Mouse (Mus musculus) heart, embryonic 11.5 days (tissue): ENCODE data around the gene Shisal1. TPM values are rescaled to one million over a fixed set of nuclear protein-coding genes. Genes with fewer than 3 reads are reported as not detected.

Experiments
- ATAC-seq: fragments of 200-750 bp; cut with Nextera tagmentation; replicated peaks from 2 replicates; pipeline ENCODE4 v1.8.0; 2017; ENCODE audit warnings: moderate library complexity; ENCODE audit not compliant: insufficient number of reproducible peaks, low FRiP score, low TSS enrichment
- H3K27ac ChIP-seq: fragments of 300-500 bp; sonication (generic); 2 replicates; pipeline ENCODE4 v1.5.1; 2014; ENCODE audit warnings: mild to moderate bottlenecking, low read depth, low read length
- H3K27me3 ChIP-seq: fragments of 300-500 bp; sonication (generic); 2 replicates; pipeline ENCODE4 v1.6.1; 2014; ENCODE audit warnings: mild to moderate bottlenecking, low read length, mixed read lengths; ENCODE audit not compliant: control insufficient read depth, insufficient read depth
- H3K36me3 ChIP-seq: fragments of 300-500 bp; sonication (generic); 2 replicates; pipeline ENCODE4 v1.6.1; 2014; ENCODE audit warnings: mild to moderate bottlenecking, low read length, moderate library complexity, mixed read lengths; ENCODE audit not compliant: control insufficient read depth, insufficient read depth
- H3K4me1 ChIP-seq: fragments of 300-500 bp; sonication (generic); 2 replicates; pipeline ENCODE4 v1.6.1; 2014; ENCODE audit warnings: low read length; ENCODE audit not compliant: control insufficient read depth, insufficient read depth
- H3K4me2 ChIP-seq: fragments of 300-500 bp; sonication (generic); 2 replicates; pipeline ENCODE4 v1.6.1; 2014; ENCODE audit warnings: mild to moderate bottlenecking, moderate library complexity
- H3K4me3 ChIP-seq: fragments of 300-500 bp; sonication (generic); 2 replicates; pipeline ENCODE4 v1.5.1; 2014; ENCODE audit warnings: low read depth, low read length
- H3K9ac ChIP-seq: fragments of 300-500 bp; sonication (generic); 2 replicates; pipeline ENCODE4 v1.6.1; 2014; ENCODE audit warnings: mild to moderate bottlenecking, low read depth, low read length, moderate library complexity
- H3K9me3 ChIP-seq: fragments of 300-500 bp; sonication (generic); replicated peaks from 2 replicates; pipeline ENCODE4 v1.6.1; 2016; ENCODE audit warnings: low read length; ENCODE audit not compliant: control insufficient read depth
- WGBS: fragments of 180-500 bp; shearing (Covaris S2); extraction: QIAGEN DNeasy Blood & Tissue Kit; methylation state at CpG from one replicate; pipeline ENCODE4 v1.1.7; 2014; ENCODE audit not compliant: insufficient replicate concordance; 5-methylcytosine and 5-hydroxymethylcytosine counted together
- polyA plus RNA-seq: library from polyadenylated mRNA; unstranded; fragments of >200 nt; fragmentation: Nextera tagmentation; extraction: Ambion mirVana; gene quantifications from 2 replicates; pipeline ENCODE4 v1.2.1, GENCODE M21; 2014

The Shisal1 gene
- polyA plus RNA-seq, 1 experiment from 2014 or later, result 0.34 TPM

GRCm38 (mm10) chr15:84417592-84418265 lies 29.2 kb downstream of the Shisal1 start:
- H3K9me3 ChIP-seq, result no peaks in the 10 kb centered on the region
- 36% methylated on average over 13 of the region's 13 CpGs for WGBS
- peaks cover 39% of the 10 kb centered on the region for H3K27me3 ChIP-seq
- ATAC-seq, result no peak
- no peak overlapping the region for H3K4me3 ChIP-seq
- H3K9ac ChIP-seq, result no peak overlapping the region
- H3K27ac ChIP-seq, result no peak overlapping the region
- no peaks in the 10 kb centered on the region for H3K4me1 ChIP-seq
- no peak overlapping the region for H3K4me2 ChIP-seq
- no peaks in the 10 kb centered on the region for H3K36me3 ChIP-seq

GRCm38 (mm10) chr15:84417017-84417416 lies 29.9 kb downstream of the Shisal1 start:
- Histone ChIP-seq H3K4me3 (no peak overlapping the region), H3K4me2 (no peak overlapping the region), H3K4me1 (no peaks in the 10 kb centered on the region), H3K9me3 (no peaks in the 10 kb centered on the region), H3K27me3 (peaks cover 39% of the 10 kb centered on the region), H3K36me3 (no peaks in the 10 kb centered on the region), H3K27ac (no peak overlapping the region), H3K9ac (no peak overlapping the region)
- no peak for ATAC-seq
- 76% methylated on average over 14 of the region's 14 CpGs for WGBS

GRCm38 (mm10) chr15:84414040-84414848 lies 32.7 kb downstream of the Shisal1 start:
- H3K4me3 ChIP-seq, result no peak overlapping the region
- H3K9me3 ChIP-seq, result no peaks in the 10 kb centered on the region
- WGBS, result 31% methylated on average over 9 of the region's 9 CpGs
- no peak overlapping the region for H3K27ac ChIP-seq
- peaks cover 26% of the 10 kb centered on the region; the same call in 1 of the 2 replicates for H3K27me3 ChIP-seq
- ATAC-seq, result no peak
- no peaks in the 10 kb centered on the region for H3K4me1 ChIP-seq
- H3K36me3 ChIP-seq, result no peaks in the 10 kb centered on the region
- H3K9ac ChIP-seq, result no peak overlapping the region
- no peak overlapping the region for H3K4me2 ChIP-seq

GRCm38 (mm10) chr15:84412409-84412808 lies 34.5 kb downstream of the Shisal1 start:
- H3K4me1 ChIP-seq, result no peaks in the 10 kb centered on the region
- H3K27ac ChIP-seq, result no peak overlapping the region
- H3K4me3 ChIP-seq, result no peak overlapping the region
- H3K36me3 ChIP-seq, result no peaks in the 10 kb centered on the region
- no peak overlapping the region for H3K9ac ChIP-seq
- peaks cover 13% of the 10 kb centered on the region; the same call in 1 of the 2 replicates for H3K27me3 ChIP-seq
- H3K4me2 ChIP-seq, result no peak overlapping the region
- ATAC-seq, result no peak
- 14% methylated on average over 6 of the region's 6 CpGs for WGBS
- H3K9me3 ChIP-seq, result no peaks in the 10 kb centered on the region

GRCm38 (mm10) chr15:84410052-84410451 lies 36.8 kb downstream of the Shisal1 start:
- WGBS, result 63% methylated on average over 8 of the region's 8 CpGs
- no peak overlapping the region for H3K27ac ChIP-seq
- no peak overlapping the region for H3K4me3 ChIP-seq

GRCm38 (mm10) chr15:84408576-84408975 lies 38.3 kb downstream of the Shisal1 start:
- 40% methylated on average over 3 of the region's 3 CpGs for WGBS
- Histone ChIP-seq H3K27ac (no peak overlapping the region), H3K4me2 (no peak overlapping the region), H3K4me3 (no peak overlapping the region), H3K36me3 (no peaks in the 10 kb centered on the region), H3K4me1 (no peaks in the 10 kb centered on the region), H3K9me3 (no peaks in the 10 kb centered on the region), H3K27me3 (peaks cover 16% of the 10 kb centered on the region), H3K9ac (no peak overlapping the region)
- no peak for ATAC-seq

More at GRCm38 (mm10) chr15:84410052-84410451, 36.8 kb downstream of the Shisal1 start:
- H3K9ac ChIP-seq, result no peak overlapping the region
- H3K9me3 ChIP-seq, result no peaks in the 10 kb centered on the region
- no peak for ATAC-seq
- no peaks in the 10 kb centered on the region for H3K4me1 ChIP-seq
- H3K36me3 ChIP-seq, result no peaks in the 10 kb centered on the region
- peaks cover 16% of the 10 kb centered on the region for H3K27me3 ChIP-seq
- no peak overlapping the region for H3K4me2 ChIP-seq

- 85% methylated on average over 3 of the region's 3 CpGs for WGBS
These were observed 41.1 kb downstream of the Shisal1 start for GRCm38 (mm10) chr15:84405759-84406158.

GRCm38 (mm10) chr15:84403454-84404113 lies 43.3 kb downstream of the Shisal1 start:
- no peaks in the 10 kb centered on the region for H3K36me3 ChIP-seq
- WGBS, result 71% methylated on average over 10 of the region's 10 CpGs
- H3K9me3 ChIP-seq, result no peaks in the 10 kb centered on the region
- no peaks in the 10 kb centered on the region for H3K4me1 ChIP-seq
- H3K9ac ChIP-seq, result no peak overlapping the region
- H3K27me3 ChIP-seq, result peaks cover 9% of the 10 kb centered on the region
- no peak for ATAC-seq
- H3K27ac ChIP-seq, result no peak overlapping the region
- H3K4me3 ChIP-seq, result no peak overlapping the region
- H3K4me2 ChIP-seq, result no peak overlapping the region

More at GRCm38 (mm10) chr15:84405759-84406158, 41.1 kb downstream of the Shisal1 start:
- Histone ChIP-seq H3K27ac (no peak overlapping the region), H3K9ac (no peak overlapping the region), H3K9me3 (no peaks in the 10 kb centered on the region), H3K36me3 (no peaks in the 10 kb centered on the region), H3K4me2 (no peak overlapping the region), H3K27me3 (peaks cover 9% of the 10 kb centered on the region), H3K4me3 (no peak overlapping the region), H3K4me1 (no peaks in the 10 kb centered on the region)
- ATAC-seq, result no peak
